Mouse (Mus musculus) gastrocnemius, postnatal 4 days (tissue): ENCODE results near the gene Sltm. TPM values are rescaled to one million over a fixed set of nuclear protein-coding genes. Genes with fewer than 3 reads are reported as not detected.
"Not testable (repeated sequence)": the region's sequence is repeated elsewhere in the genome, so short reads cannot be mapped to it uniquely, and the experiment has no call there.

Experiments
- DNase-seq, 2 experiments: peaks; one replicate each; pipeline ENCODE4 v3.0.0; 2021 to 2022; ENCODE audit warnings: low spot score in 2 of 2, mixed read lengths in 2 of 2
- long read RNA-seq, 2 experiments: library from polyadenylated mRNA; stranded (forward); transcript quantifications; one replicate each; pipeline ENCODE4 v2.0.0; 2021
- total RNA-seq, 2 experiments: library from RNA; stranded (reverse); gene quantifications; 2 replicates each; pipeline ENCODE4 v1.2.3; 2021

Gene Sltm
- 10 to 100 TPM; 25.4 to 32.1 TPM for total RNA-seq
- long read RNA-seq, experiment 1, transcript Sltm-201 (21 exons, 3,691 nt) = major isoform, 9 of 23 reads
- long read RNA-seq, experiment 1, partial matches to known transcripts = 1 of 23 reads
- long read RNA-seq, experiment 1, other reads (novel, unspliced or antisense) = 9 of 23 reads
- long read RNA-seq, experiment 2, transcript Sltm-201 (21 exons, 3,691 nt) = major isoform, 13 of 39 reads
- long read RNA-seq, experiment 2, partial matches to known transcripts = 2 of 39 reads
- long read RNA-seq, experiment 2, other reads (novel, unspliced or antisense) = 19 of 39 reads

DNA sequence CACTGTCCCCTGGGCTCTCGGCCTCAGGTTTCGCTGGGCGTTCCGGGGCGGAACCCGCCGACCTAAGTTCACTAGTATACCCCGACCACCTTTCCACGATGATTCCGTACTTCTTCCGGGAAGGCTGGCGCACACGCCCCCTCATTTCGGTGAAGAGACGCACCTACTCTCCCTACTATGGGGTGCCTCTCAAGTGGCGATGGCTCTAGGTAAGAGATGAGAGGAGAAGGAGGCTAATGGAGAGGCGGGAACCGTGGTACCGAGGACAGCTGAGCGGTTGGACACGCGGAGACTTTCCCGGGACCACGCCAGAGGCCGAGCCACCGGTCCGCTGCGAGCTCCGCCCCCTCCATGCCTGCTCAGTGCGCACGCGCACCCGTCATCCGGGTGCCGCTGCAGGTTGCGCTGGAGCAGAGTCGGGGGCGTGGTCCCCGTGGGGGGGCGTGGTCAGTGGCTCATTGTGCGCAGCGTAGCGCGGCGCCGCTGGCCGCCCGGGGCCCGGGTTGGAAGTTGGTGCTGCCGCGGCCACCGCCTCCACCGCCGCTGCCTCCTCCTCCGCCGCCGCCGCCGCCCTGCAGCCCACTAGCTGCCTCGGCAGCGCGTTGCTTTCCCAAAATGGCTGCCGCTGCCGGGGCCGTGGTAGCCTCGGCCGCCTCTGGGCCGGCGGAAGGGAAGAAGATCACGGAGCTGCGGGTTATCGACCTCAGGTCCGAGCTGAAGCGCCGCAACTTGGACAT, at the start of gene Sltm:
Gene Sltm (plus strand): TSS at position 450 of the 737 bp plus-strand sequence.
- DNase-seq = peak; percentile 99 to 100

GRCm38 (mm10) chr9:70493038-70493437, 49.5 kb upstream of the Sltm start:
- DNase-seq = no peak

- no peak for DNase-seq
Measured at GRCm38 (mm10) chr9:70496990-70497389, 45.6 kb upstream of the Sltm start.

- no peak for DNase-seq
Measured at GRCm38 (mm10) chr9:70502284-70503014, 40.1 kb upstream of the Sltm start.

GRCm38 (mm10) chr9:70503015-70503603, 39.4 kb upstream of the Sltm start:
- peak; percentile 57 to 76 for DNase-seq

DNA sequence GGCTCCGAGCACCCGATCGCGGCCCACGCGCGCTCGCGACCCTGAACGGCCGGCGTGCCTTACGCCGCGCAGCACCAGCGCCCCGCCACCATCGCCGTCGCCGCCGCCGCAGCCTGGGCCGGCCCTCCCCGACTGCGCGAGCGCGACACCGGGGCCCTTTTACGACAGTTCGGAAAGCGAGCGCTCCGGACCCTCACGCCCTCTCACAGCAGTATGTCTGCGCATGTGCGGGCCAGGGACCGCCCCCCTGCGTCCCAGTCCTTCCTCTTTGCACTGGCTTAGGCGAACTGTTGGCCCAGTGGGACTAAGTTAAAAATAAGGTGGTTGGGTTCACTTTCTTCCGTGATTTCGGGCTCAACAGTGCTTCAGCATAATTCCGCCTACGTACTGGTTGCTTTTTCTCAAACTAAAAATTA, 38.9 kb upstream of the Sltm start, which contains the start of gene Rnf111:
Gene Rnf111 (minus strand): TSS at position 100 of the 416 bp plus-strand sequence.
- peak; percentile 97 for DNase-seq

- DNase-seq = no peak
Measured at GRCm38 (mm10) chr9:70506186-70506585, 36.4 kb upstream of the Sltm start.

DNA sequence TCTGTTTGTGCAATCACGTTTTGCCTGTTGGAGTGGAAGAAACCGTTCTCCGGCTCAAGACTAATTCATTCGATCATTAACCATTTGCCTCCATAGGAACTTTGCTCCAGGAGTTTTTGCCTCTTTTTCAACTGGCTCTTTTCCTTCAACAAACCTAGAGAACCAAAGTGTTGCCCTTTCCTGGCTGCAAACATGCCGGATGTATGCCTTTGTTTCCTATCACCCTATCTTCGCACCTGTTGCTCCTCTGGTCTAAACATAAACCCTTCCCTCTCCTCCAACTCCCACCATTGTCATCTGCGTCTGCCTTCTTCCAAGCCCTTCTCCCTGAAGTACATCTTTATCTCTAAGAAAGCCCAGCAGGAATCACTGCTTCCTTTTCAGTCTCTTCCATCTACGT, 35.8 kb upstream of the Sltm start:
- DNase-seq = no peak

- no peak for DNase-seq
Measured at GRCm38 (mm10) chr9:70509906-70510525, 32.5 kb upstream of the Sltm start.

DNA sequence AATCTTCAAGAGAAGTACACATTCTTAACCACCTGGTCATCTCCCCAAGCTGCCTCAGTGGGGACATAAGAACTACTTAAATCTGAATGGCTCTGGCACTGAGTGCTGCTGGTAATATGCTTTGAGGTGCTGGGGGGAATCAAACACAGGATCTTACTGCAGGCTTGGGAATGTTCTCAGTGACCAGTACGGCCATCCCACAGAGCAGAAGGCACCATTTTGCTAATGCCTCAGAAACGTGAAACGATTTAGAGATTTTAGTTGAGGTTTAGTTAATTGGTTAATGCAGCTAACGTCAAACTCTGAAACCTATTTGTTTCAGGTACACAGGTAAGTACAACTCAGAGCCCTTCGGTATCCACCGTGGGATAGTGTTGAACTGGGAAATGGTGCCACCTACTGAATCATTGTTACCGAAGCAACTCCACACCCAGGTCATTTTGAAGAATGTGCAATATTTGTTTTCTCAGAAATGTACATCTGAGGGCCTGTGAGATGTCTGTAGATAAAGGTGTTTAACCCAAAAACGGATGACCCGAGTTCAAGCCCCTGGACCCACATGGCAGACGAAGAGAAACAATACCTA, 31.5 kb upstream of the Sltm start:
- DNase-seq = no peak

DNA sequence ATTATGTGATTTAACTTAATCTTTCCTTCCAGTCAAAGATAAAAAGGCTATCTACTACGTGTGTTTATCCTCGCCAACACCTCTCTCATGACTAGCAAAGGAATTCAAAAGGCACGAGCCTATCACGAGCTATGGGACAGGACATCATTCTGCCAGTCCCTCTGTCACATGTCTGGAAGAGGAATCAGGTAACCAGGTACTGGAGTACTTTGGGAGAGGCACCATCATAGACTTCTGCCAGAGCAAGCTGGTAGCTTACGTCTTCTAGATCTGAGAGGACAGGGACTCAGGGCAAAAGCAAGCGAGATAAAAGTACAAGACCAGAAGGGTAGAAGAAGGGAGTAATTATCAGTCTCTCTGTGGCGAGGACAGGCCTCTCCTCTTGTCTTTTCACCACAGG, 30.9 kb upstream of the Sltm start:
- DNase-seq = no peak

DNA sequence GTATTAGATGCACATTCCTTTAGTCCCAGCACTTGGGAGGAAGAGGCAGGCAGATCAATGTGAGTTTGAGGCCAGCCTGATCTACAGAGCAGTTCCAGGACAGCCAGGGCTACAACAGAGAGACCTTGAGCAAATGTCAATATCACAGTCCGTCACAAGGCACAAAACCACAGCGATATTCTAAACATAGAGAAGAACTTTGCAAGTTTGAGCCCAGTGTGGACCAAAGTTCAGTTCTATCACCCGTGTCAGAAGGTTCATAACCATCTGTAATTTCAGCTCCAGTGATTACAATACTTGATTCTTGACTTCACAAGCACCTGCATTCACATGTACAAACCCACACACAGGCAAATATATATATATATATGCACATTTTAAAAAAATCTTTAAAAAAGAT, 21.9 kb upstream of the Sltm start:
- DNase-seq = no peak

DNA sequence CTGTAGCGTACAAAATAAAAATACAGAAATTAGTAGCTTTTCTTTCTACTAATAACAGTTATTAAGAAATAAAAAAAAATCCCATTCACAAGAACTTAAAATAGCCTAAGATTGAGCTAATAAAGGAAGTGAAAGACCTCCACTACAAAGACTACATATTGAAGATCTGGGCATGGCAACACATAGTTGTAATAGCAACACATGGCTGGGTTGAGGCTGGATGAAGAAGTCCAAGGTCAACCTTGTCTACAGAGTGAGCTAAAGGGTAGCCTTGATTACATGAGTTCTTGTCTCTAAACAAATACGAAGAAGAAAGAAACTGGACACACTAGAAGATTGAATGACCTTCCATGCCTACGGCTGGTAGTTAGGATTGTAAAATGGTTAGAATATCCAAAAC, 18.7 kb upstream of the Sltm start:
- DNase-seq = no peak

DNA sequence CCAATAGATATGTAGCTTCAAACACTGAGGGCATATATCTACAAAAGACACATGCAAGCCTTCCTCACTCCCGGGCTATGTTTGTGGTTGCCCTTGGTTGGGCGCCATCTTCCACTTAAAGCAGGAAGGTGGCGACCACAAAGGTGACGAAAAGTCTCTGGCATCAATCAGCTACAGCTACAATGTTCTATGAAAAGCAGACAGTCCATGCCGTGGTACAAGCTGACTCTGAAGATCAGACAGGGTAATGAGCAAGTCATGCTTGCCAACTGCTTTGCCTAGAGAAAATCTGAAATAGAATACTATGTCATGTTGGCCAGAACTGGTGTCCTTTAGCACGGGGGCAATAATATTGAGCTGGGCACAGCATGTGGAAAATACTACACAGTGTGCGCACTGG, 18.2 kb upstream of the Sltm start:
- DNase-seq = no peak

- no peak for DNase-seq
Measured at GRCm38 (mm10) chr9:70533328-70533727, 9.2 kb upstream of the Sltm start.

GRCm38 (mm10) chr9:70541584-70541983, 970 bp upstream of the Sltm start:
- DNase-seq = no peak

GRCm38 (mm10) chr9:70543048-70543880, 710 bp downstream of the Sltm start:
- DNase-seq = peak; percentile 56 to 71

DNA sequence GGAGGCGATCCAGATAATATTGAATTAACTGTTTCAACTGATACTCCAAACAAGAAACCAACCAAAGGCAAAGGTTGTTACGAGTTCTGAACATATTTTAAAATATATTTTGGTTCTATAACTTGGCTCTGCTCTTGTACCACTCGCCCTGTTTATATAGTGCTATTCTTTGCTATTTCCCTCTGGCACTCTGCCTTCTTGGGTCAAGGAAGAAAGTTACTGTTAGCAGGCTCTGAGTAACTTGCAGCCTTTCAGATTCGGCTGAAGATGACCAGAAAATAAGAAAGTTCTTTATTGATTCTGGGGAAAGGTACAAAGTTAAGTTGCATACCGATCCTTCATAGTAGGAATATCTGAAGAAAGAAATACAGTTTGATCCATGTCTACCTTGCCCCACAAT, 1.4 kb downstream of the Sltm start:
- DNase-seq = no peak

GRCm38 (mm10) chr9:70544831-70545230, 2.3 kb downstream of the Sltm start:
- DNase-seq = no peak

DNA sequence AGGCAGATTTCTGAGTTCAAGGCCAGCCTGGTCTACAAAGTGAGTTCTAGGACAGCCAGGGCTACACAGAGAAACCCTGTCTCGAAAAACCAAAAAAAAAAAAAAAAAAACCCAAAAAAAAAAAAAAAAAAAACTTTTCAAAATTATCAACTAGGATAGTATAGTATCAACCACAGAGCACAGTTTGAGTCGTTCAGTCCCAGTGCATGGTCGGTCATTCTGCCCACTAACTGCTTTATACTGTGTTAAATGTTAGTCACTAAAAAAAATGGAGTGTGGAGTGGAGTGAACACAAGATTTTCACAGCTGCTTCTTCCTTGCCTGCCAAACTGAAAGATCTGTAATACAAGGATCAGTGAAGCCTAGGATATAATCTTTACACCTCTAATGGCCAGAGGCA, 4.0 kb downstream of the Sltm start:
- not testable (repeated sequence) for DNase-seq
